Mouse (Mus musculus) hindbrain, embryonic 10.5 days (tissue): ENCODE measurements around the gene Nubpl. TPM values are rescaled to one million over a fixed set of nuclear protein-coding genes. Genes with fewer than 3 reads are reported as not detected.

Experiments used
- DNase-seq: peaks from one replicate; pipeline ENCODE4 v3.0.0-alpha.2; 2017; ENCODE audit warnings: low spot score
- H3K27ac ChIP-seq: fragments of 300-500 bp; sonication (generic); 2 replicates; pipeline ENCODE4 v1.5.1; 2016; ENCODE audit warnings: mild to moderate bottlenecking, moderate library complexity
- H3K27me3 ChIP-seq: fragments of 300-500 bp; sonication (generic); 2 replicates; pipeline ENCODE4 v1.6.1; 2016; ENCODE audit warnings: mild to moderate bottlenecking; ENCODE audit not compliant: poor library complexity, insufficient read depth, severe bottlenecking
- H3K36me3 ChIP-seq: fragments of 300-500 bp; sonication (generic); 2 replicates; pipeline ENCODE4 v1.6.1; 2016; ENCODE audit warnings: mild to moderate bottlenecking, moderate library complexity
- H3K4me1 ChIP-seq: fragments of 300-500 bp; sonication (generic); replicated peaks from 2 replicates; pipeline ENCODE4 v1.6.1; 2016; ENCODE audit warnings: mild to moderate bottlenecking
- H3K4me3 ChIP-seq: fragments of 300-500 bp; sonication (generic); 2 replicates; pipeline ENCODE4 v1.5.1; 2016; ENCODE audit warnings: mild to moderate bottlenecking, moderate library complexity
- H3K9me3 ChIP-seq: fragments of 300-500 bp; sonication (generic); 2 replicates; pipeline ENCODE4 v1.6.1; 2016; ENCODE audit warnings: mild to moderate bottlenecking, moderate library complexity
- WGBS: fragments of 180-500 bp; shearing (Covaris S2); methylation state at CpG from one replicate; pipeline ENCODE4 v1.1.7; 2016; 5-methylcytosine and 5-hydroxymethylcytosine counted together
- polyA plus RNA-seq: library from polyadenylated mRNA; unstranded; fragments of >200 nt; fragmentation: Nextera tagmentation; extraction: Ambion mirVana; gene quantifications from 2 replicates; pipeline ENCODE4 v1.2.1, GENCODE M21; 2016

Gene Nubpl
- polyA plus RNA-seq, 1 experiment from 2014 or later, result 10.1 TPM

- 82% methylated on average over 2 of the region's 2 CpGs for WGBS
- Histone ChIP-seq H3K9me3 (no peaks in the 10 kb centered on the region), H3K4me3 (no peak overlapping the region), H3K27ac (no peak overlapping the region), H3K27me3 (no peaks in the 10 kb centered on the region), H3K36me3 (no peaks in the 10 kb centered on the region), H3K4me1 (0 out of 2 replicates have a peak, but pooled peaks cover 6% of the 10 kb centered on the region)
- no peak for DNase-seq
These were observed 170.6 kb downstream of the Nubpl start for GRCm38 (mm10) chr12:52268131-52268530.

DNA sequence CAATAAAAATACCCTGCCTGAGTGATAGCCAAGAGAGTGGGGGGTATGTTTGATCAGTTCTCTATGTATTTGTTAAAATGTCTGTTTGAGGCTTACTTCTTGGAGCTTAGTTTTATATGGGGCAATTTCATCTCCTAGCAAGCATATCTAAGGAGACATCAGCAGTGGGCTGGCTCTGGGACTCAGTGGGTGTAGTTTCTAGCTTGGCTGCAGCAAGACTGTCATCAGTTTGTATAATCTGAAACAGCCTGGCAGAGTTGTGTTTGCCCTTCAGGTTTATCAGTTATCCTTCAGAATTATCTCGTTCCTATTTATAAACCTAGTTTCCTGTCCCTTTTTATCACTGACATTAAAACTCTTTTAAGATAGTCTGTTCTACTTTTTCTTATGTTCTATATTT is 175.3 kb downstream of the Nubpl start:
- DNase-seq, result no peak
- Histone ChIP-seq H3K27me3 (no peaks in the 10 kb centered on the region), H3K4me3 (no peak overlapping the region), H3K36me3 (no peaks in the 10 kb centered on the region), H3K27ac (no peak overlapping the region), H3K4me1 (no peaks in the 10 kb centered on the region), H3K9me3 (no peaks in the 10 kb centered on the region)
- WGBS, result 91% methylated on average over 1 of the region's 1 CpGs

DNA sequence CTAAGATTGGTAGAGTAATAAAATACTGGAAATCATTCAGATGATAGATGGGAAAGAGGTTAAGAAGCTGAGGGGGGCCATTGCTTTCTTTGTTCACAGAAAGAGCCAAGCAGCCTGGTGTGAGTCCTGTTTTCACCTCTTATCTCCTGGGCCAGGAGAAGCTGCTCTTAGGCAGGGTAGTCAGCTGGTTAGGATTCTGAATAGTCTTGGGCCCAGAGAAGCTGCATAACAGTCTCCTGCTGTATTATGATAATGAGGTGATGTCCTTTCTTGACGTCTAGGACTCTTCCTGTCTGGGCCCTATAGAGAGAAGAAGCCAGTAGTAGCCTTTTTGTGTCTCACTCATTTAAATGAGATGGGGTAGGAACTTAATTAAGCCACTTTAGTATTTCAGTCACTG is 178.8 kb downstream of the Nubpl start:
- H3K27me3 ChIP-seq, result no peaks in the 10 kb centered on the region
- H3K4me1 ChIP-seq, result no peaks in the 10 kb centered on the region
- no peak overlapping the region for H3K27ac ChIP-seq
- no peaks in the 10 kb centered on the region for H3K9me3 ChIP-seq
- WGBS, result 17% methylated on average over 1 of the region's 1 CpGs
- no peak overlapping the region for H3K4me3 ChIP-seq
- no peak for DNase-seq
- no peaks in the 10 kb centered on the region for H3K36me3 ChIP-seq

- Histone ChIP-seq H3K4me1 (no peaks in the 10 kb centered on the region), H3K4me3 (no peak overlapping the region), H3K36me3 (no peaks in the 10 kb centered on the region), H3K9me3 (no peaks in the 10 kb centered on the region), H3K27me3 (no peaks in the 10 kb centered on the region), H3K27ac (no peak overlapping the region)
- 79% methylated on average over 1 of the region's 1 CpGs for WGBS
- DNase-seq, result no peak
These were observed 183.7 kb downstream of the Nubpl start for GRCm38 (mm10) chr12:52281232-52281631.

- Histone ChIP-seq H3K4me1 (peaks cover 11% of the 10 kb centered on the region), H3K27ac (no peak overlapping the region), H3K27me3 (no peaks in the 10 kb centered on the region), H3K36me3 (no peaks in the 10 kb centered on the region), H3K9me3 (no peaks in the 10 kb centered on the region), H3K4me3 (no peak overlapping the region)
- no peak for DNase-seq
These were observed 186.9 kb downstream of the Nubpl start for GRCm38 (mm10) chr12:52284471-52284870.

GRCm38 (mm10) chr12:52286802-52287201 is 189.3 kb downstream of the Nubpl start:
- H3K27me3 ChIP-seq, result no peaks in the 10 kb centered on the region
- DNase-seq, result no peak
- no peak overlapping the region for H3K4me3 ChIP-seq
- WGBS, result 85% methylated on average over 3 of the region's 3 CpGs
- no peaks in the 10 kb centered on the region for H3K36me3 ChIP-seq
- peaks cover 16% of the 10 kb centered on the region for H3K4me1 ChIP-seq
- no peaks in the 10 kb centered on the region for H3K9me3 ChIP-seq
- H3K27ac ChIP-seq, result no peak overlapping the region

DNA sequence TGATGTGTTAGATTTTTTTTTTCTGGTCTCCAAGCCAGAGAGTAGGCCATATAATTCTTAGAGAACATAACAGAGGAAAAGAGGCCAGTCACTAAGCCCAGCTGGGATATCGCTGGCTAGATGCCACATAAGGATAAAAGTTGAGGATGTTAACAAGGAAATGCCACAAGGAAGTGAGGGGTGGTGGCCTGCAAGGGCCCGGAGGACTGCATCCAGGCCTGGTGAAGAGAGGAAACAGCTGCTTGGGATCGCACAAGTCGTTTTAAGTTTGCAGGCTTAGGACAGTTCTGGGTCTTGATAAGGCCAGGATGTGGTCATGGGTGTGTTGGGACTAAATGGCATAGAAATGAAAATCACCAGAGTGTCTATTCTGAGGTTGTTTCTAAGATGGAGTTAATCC is 191.0 kb downstream of the Nubpl start:
- Histone ChIP-seq H3K4me1 (peaks cover 16% of the 10 kb centered on the region), H3K9me3 (no peaks in the 10 kb centered on the region), H3K27me3 (no peaks in the 10 kb centered on the region), H3K27ac (peak overlapping the region; percentile 47; the same call in 1 of the 2 replicates), H3K4me3 (no peak overlapping the region), H3K36me3 (no peaks in the 10 kb centered on the region)
- no peak for DNase-seq
- 85% methylated on average over 4 of the region's 4 CpGs for WGBS

- H3K27me3 ChIP-seq, result no peaks in the 10 kb centered on the region
- H3K27ac ChIP-seq, result peak overlapping the region; percentile 47; the same call in 1 of the 2 replicates
- DNase-seq, result no peak
- no peaks in the 10 kb centered on the region for H3K36me3 ChIP-seq
- peaks cover 16% of the 10 kb centered on the region for H3K4me1 ChIP-seq
- no peak overlapping the region for H3K4me3 ChIP-seq
- H3K9me3 ChIP-seq, result no peaks in the 10 kb centered on the region
- 72% methylated on average over 11 of the region's 11 CpGs for WGBS
These were observed 191.5 kb downstream of the Nubpl start for GRCm38 (mm10) chr12:52288941-52289567.

- H3K27me3 ChIP-seq, result no peaks in the 10 kb centered on the region
- 79% methylated on average over 10 of the region's 10 CpGs for WGBS
These were observed 192.1 kb downstream of the Nubpl start for GRCm38 (mm10) chr12:52289594-52289993.

GRCm38 (mm10) chr12:52293931-52294330 is 196.4 kb downstream of the Nubpl start:
- Histone ChIP-seq H3K4me1 (peaks cover 10% of the 10 kb centered on the region), H3K27me3 (no peaks in the 10 kb centered on the region), H3K36me3 (no peaks in the 10 kb centered on the region), H3K27ac (no peak overlapping the region), H3K9me3 (no peaks in the 10 kb centered on the region), H3K4me3 (no peak overlapping the region)
- WGBS, result 93% methylated on average over 2 of the region's 2 CpGs
- no peak for DNase-seq

More at GRCm38 (mm10) chr12:52289594-52289993, 192.1 kb downstream of the Nubpl start:
- H3K9me3 ChIP-seq, result no peaks in the 10 kb centered on the region
- no peak overlapping the region for H3K4me3 ChIP-seq
- peaks cover 16% of the 10 kb centered on the region for H3K4me1 ChIP-seq
- DNase-seq, result no peak
- H3K36me3 ChIP-seq, result no peaks in the 10 kb centered on the region
- peak overlapping the region; percentile 23; the same call in 1 of the 2 replicates for H3K27ac ChIP-seq

- Histone ChIP-seq H3K4me1 (no peaks in the 10 kb centered on the region), H3K36me3 (no peaks in the 10 kb centered on the region), H3K27me3 (no peaks in the 10 kb centered on the region), H3K9me3 (no peaks in the 10 kb centered on the region), H3K4me3 (no peak overlapping the region), H3K27ac (no peak overlapping the region)
- WGBS, result 92% methylated on average over 2 of the region's 2 CpGs
- DNase-seq, result no peak
These were observed 200.5 kb downstream of the Nubpl start for GRCm38 (mm10) chr12:52297988-52298387.

GRCm38 (mm10) chr12:52298683-52299082 is 201.1 kb downstream of the Nubpl start:
- Histone ChIP-seq H3K4me3 (no peak overlapping the region), H3K36me3 (no peaks in the 10 kb centered on the region), H3K9me3 (no peaks in the 10 kb centered on the region), H3K27me3 (no peaks in the 10 kb centered on the region), H3K27ac (no peak overlapping the region), H3K4me1 (no peaks in the 10 kb centered on the region)
- WGBS, result 72% methylated on average over 1 of the region's 1 CpGs
- no peak for DNase-seq

DNA sequence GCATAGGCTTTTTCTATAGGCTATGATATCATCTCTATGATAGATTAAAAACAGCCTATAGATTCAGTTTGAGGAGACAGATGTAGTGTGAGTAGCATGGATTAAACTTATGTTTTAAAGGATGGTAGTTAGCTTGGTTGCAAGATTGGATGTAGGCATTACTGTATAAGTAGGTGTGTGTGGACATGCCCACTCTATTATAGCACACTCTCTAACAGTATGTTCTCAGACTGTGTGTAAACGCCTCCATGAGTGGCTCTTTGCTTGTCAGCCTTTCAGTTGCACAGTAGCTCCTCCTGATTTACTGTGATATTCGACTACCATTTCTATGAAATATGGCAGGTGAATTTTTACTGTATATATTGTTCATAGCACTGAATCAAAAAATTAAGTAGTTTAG is 205.4 kb downstream of the Nubpl start:
- no peaks in the 10 kb centered on the region for H3K4me1 ChIP-seq
- DNase-seq, result no peak
- no peak overlapping the region for H3K4me3 ChIP-seq
- no peaks in the 10 kb centered on the region for H3K36me3 ChIP-seq
- 89% methylated on average over 2 of the region's 2 CpGs for WGBS
- H3K9me3 ChIP-seq, result no peaks in the 10 kb centered on the region
- H3K27me3 ChIP-seq, result no peaks in the 10 kb centered on the region
- no peak overlapping the region for H3K27ac ChIP-seq

GRCm38 (mm10) chr12:52306348-52306747 is 208.8 kb downstream of the Nubpl start:
- Histone ChIP-seq H3K4me3 (no peak overlapping the region), H3K9me3 (no peaks in the 10 kb centered on the region), H3K27ac (no peak overlapping the region), H3K27me3 (no peaks in the 10 kb centered on the region), H3K4me1 (no peaks in the 10 kb centered on the region), H3K36me3 (no peaks in the 10 kb centered on the region)
- no peak for DNase-seq
- 94% methylated on average over 7 of the region's 7 CpGs for WGBS
